Mouse (Mus musculus): ENCODE data around the gene Ptpn7. TPM values are rescaled to one million over a fixed set of nuclear protein-coding genes. Genes with fewer than 3 reads are reported as not detected.
A peak's percentile ranks its signal among the peaks of the same experiment; 100 is the strongest.

Gene Ptpn7
- polyA plus RNA-seq, 1 experiment from 2014 or later: 2.1 TPM

DNA sequence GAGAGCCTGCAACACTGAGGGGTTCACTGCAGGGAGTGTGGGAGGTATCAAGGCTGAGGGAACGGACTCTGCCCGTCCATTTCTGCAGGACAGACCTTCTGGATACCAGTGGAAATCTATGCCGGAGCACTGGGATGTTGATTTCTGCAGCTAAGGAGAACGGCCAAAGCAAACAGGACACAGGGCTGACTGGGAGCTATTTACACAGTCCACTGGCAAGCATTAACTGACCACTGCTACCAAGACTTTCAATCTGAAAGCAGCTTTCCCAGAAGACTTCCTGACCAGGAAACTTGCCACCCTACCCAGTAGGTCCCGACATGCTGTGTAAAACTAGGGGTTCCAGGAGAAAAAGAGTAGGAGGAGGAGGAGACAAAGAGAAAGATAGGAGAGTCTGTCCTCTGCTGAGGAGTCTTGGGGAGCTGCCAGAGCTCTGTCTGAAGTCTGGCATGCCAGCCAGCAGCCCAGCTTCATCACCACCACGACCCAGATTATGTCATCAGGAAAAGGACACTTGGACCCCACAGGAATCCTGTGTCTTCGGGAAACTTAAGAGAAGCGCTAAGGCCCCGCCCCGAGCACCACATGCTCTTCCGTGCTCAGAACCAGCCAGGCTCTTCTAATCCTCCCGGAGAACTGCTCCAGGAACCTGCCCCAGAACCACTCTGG, 37.2 kb downstream of the Ptpn7 start:
- Histone ChIP-seq H3K4me1 (ENCODE audit: control insufficient read depth, insufficient read depth, low read length) (no peaks in the 10 kb centered on the region), H3K4me3 (ENCODE audit: low read depth, low read length) (no peak overlapping the region), H3K9ac (ENCODE audit: low read depth, low read length) (no peak overlapping the region), H3K36me3 (ENCODE audit: control insufficient read depth, insufficient read depth, low read length) (no peaks in the 10 kb centered on the region), H3K27me3 (replicated peaks; ENCODE audit: control insufficient read depth, insufficient read depth, low read length) (no peaks in the 10 kb centered on the region), H3K4me2 (ENCODE audit: low read depth, low read length) (no peak overlapping the region), H3K9me3 (ENCODE audit: control insufficient read depth, low read length) (no peaks in the 10 kb centered on the region), H3K27ac (replicated peaks; ENCODE audit: low read depth, low read length) (no peak overlapping the region)
- DNase-seq (ENCODE audit: low spot score) (no peak), ATAC-seq (ENCODE audit: low read depth) (no peak)
- 53% methylated on average over 12 of the region's 12 CpGs for WGBS

DNA sequence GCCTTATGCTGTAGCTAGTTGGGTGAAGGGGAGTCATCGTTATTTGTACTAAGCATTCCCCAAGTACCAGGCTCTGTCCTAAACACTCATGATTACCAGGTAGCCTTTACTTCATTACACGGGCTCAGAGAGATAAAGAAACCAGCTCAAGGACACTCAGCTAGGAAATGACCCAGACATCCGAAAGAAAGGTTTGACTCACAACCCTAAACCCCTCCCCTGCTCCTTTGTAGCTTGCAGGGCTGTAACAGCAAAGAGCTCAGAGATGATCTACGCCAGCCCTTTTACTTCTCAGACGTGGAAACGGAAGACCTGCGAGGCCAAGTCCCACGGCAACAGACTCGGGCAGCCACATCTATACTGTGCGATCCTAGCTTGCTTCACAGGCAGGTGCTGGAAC, 37.8 kb downstream of the Ptpn7 start:
- no peaks in the 10 kb centered on the region for H3K27me3 ChIP-seq (replicated peaks; ENCODE audit: control insufficient read depth, insufficient read depth, low read length)
- H3K4me2 ChIP-seq (ENCODE audit: low read depth, low read length): no peak overlapping the region
- DNase-seq (ENCODE audit: low spot score) (no peak), ATAC-seq (ENCODE audit: low read depth) (no peak)
- 80% methylated on average over 10 of the region's 10 CpGs for WGBS
- no peak overlapping the region for H3K27ac ChIP-seq (replicated peaks; ENCODE audit: low read depth, low read length)
- H3K9me3 ChIP-seq (ENCODE audit: control insufficient read depth, low read length): no peaks in the 10 kb centered on the region
- H3K4me3 ChIP-seq (ENCODE audit: low read depth, low read length): no peak overlapping the region
- H3K36me3 ChIP-seq (ENCODE audit: control insufficient read depth, insufficient read depth, low read length): no peaks in the 10 kb centered on the region
- no peaks in the 10 kb centered on the region for H3K4me1 ChIP-seq (ENCODE audit: control insufficient read depth, insufficient read depth, low read length)
- no peak overlapping the region for H3K9ac ChIP-seq (ENCODE audit: low read depth, low read length)

DNA sequence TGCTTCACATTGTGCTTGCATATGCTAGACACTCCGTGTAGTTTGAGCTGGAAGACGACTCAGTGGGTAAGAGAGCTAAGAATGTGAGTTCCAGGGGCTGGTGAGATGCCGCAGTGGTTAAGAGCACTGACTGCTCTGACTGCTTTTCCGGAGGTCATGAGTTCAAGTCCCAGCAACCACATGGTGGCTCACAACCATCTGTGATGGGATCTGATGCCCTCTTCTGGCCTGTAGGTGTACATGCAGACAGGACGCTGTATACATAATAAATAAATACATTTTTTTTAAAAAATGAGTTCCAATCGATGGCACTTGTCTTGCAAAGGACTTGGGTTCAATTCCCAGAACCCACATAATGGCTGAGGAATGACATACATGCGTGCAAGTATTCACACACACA, 38.7 kb downstream of the Ptpn7 start:
- no peaks in the 10 kb centered on the region for H3K9me3 ChIP-seq (ENCODE audit: control insufficient read depth, low read length)
- H3K27me3 ChIP-seq (replicated peaks; ENCODE audit: control insufficient read depth, insufficient read depth, low read length): no peaks in the 10 kb centered on the region
- no peaks in the 10 kb centered on the region for H3K4me1 ChIP-seq (ENCODE audit: control insufficient read depth, insufficient read depth, low read length)
- no peak overlapping the region for H3K4me2 ChIP-seq (ENCODE audit: low read depth, low read length)
- DNase-seq (ENCODE audit: low spot score) (no peak), ATAC-seq (ENCODE audit: low read depth) (no peak)
- no peak overlapping the region for H3K9ac ChIP-seq (ENCODE audit: low read depth, low read length)
- no peak overlapping the region for H3K27ac ChIP-seq (replicated peaks; ENCODE audit: low read depth, low read length)
- 81% methylated on average over 7 of the region's 7 CpGs for WGBS
- no peaks in the 10 kb centered on the region for H3K36me3 ChIP-seq (ENCODE audit: control insufficient read depth, insufficient read depth, low read length)
- H3K4me3 ChIP-seq (ENCODE audit: low read depth, low read length): no peak overlapping the region

DNA sequence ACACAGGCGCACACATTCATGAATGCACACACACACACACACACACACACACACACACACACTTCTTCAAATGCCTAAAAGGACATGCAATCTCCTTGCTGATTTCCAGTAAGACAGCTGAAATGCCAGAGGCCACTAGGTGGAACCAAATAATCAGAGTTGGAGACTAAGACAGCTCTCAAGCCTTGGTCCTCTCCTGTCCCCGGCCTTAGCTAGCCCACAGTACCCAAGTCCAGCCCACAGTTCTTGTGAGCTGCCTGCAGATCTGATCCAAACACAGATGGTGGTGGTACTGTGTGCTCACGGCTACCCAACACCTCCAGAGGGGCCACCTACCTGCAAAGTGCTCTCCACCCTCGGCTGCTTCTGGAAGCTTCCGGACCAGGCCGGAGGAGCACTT, 39.5 kb downstream of the Ptpn7 start:
- H3K9me3 ChIP-seq (ENCODE audit: control insufficient read depth, low read length): no peaks in the 10 kb centered on the region
- no peak overlapping the region for H3K9ac ChIP-seq (ENCODE audit: low read depth, low read length)
- DNase-seq (ENCODE audit: low spot score) (peak; percentile 91), ATAC-seq (ENCODE audit: low read depth) (peak; percentile 86)
- WGBS: 50% methylated on average over 6 of the region's 6 CpGs
- H3K4me2 ChIP-seq (ENCODE audit: low read depth, low read length): no peak overlapping the region
- no peaks in the 10 kb centered on the region for H3K36me3 ChIP-seq (ENCODE audit: control insufficient read depth, insufficient read depth, low read length)
- H3K4me1 ChIP-seq (ENCODE audit: control insufficient read depth, insufficient read depth, low read length): no peaks in the 10 kb centered on the region
- no peak overlapping the region for H3K27ac ChIP-seq (replicated peaks; ENCODE audit: low read depth, low read length)
- no peak overlapping the region for H3K4me3 ChIP-seq (ENCODE audit: low read depth, low read length)
- H3K27me3 ChIP-seq (replicated peaks; ENCODE audit: control insufficient read depth, insufficient read depth, low read length): no peaks in the 10 kb centered on the region

DNA sequence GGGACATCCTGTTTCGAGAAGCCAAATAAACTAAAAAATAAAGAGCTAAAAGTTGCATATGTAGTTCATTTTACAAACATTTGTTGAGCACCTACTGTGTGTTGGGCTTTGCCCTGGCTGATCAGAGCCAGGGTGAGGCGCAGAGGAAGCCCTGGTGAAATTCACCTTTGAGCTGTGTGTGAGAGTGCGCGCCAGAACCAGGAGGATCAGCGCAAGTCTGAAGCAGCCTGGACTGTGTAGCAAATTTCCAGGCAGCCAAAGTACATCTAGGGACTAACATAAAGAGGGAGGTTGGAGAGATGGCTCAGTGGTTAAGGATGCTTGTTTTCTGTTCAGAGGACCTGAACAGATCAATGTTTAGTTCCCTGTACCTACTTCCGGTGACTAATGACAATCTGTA, 40.8 kb downstream of the Ptpn7 start:
- DNase-seq (ENCODE audit: low spot score) (no peak), ATAC-seq (ENCODE audit: low read depth) (no peak)
- no peaks in the 10 kb centered on the region for H3K9me3 ChIP-seq (ENCODE audit: control insufficient read depth, low read length)
- no peaks in the 10 kb centered on the region for H3K27me3 ChIP-seq (replicated peaks; ENCODE audit: control insufficient read depth, insufficient read depth, low read length)
- no peak overlapping the region for H3K9ac ChIP-seq (ENCODE audit: low read depth, low read length)
- no peak overlapping the region for H3K4me3 ChIP-seq (ENCODE audit: low read depth, low read length)
- no peak overlapping the region for H3K27ac ChIP-seq (replicated peaks; ENCODE audit: low read depth, low read length)
- no peak overlapping the region for H3K4me2 ChIP-seq (ENCODE audit: low read depth, low read length)
- WGBS: 86% methylated on average over 6 of the region's 6 CpGs
- no peaks in the 10 kb centered on the region for H3K36me3 ChIP-seq (ENCODE audit: control insufficient read depth, insufficient read depth, low read length)
- H3K4me1 ChIP-seq (ENCODE audit: control insufficient read depth, insufficient read depth, low read length): no peaks in the 10 kb centered on the region

DNA sequence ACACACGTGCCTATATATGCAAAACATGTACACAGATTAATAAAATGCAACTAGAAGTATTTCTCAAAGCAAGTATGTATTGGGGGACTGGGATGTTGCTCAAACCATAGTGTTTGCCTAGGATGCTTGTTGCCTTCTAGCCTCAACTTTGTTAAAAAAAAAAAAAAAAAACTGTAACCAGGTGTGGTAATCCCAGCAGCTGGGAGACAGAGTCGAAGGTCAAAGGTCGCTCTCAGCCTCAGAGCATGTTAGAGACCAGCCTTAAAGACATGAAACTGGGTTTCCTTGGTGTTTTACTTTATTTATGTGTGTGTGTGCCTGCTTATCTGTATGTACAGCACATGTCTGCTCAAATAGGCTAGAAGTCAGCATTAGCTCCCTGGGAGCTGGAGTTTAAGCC, 42.7 kb downstream of the Ptpn7 start:
- Histone ChIP-seq H3K36me3 (ENCODE audit: control insufficient read depth, insufficient read depth, low read length) (no peaks in the 10 kb centered on the region), H3K27me3 (replicated peaks; ENCODE audit: control insufficient read depth, insufficient read depth, low read length) (no peaks in the 10 kb centered on the region), H3K4me3 (ENCODE audit: low read depth, low read length) (no peak overlapping the region), H3K9ac (ENCODE audit: low read depth, low read length) (no peak overlapping the region), H3K27ac (replicated peaks; ENCODE audit: low read depth, low read length) (no peak overlapping the region), H3K4me1 (ENCODE audit: control insufficient read depth, insufficient read depth, low read length) (no peaks in the 10 kb centered on the region), H3K4me2 (ENCODE audit: low read depth, low read length) (no peak overlapping the region), H3K9me3 (ENCODE audit: control insufficient read depth, low read length) (no peaks in the 10 kb centered on the region)
- 72% methylated on average over 3 of the region's 3 CpGs for WGBS
- ATAC-seq (ENCODE audit: low read depth) (no peak), DNase-seq (ENCODE audit: low spot score) (no peak)

DNA sequence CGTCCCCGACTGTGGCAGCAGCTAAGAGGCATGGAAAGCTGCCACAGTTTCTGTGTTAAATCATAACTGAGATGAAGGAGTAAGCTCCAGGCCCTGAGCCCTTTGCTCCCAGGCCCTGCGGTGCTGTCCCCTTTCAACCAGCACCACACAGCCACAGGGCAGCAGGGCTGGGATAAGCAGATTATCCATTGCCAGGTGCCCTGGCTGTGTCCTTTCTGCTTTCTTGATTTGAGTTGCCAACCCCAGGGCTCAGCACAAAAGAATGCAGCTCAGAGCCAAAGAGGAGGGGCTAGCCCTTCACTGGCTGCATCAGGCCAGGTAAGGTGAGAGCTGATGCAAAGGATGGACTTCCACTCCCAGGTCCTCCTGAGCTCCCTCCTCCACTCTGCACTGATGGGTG, 45.2 kb downstream of the Ptpn7 start:
- ATAC-seq (ENCODE audit: low read depth): peak; percentile 60; the same call in 1 of the 2 replicates
- Histone ChIP-seq H3K9ac (ENCODE audit: low read depth, low read length) (no peak overlapping the region), H3K27ac (replicated peaks; ENCODE audit: low read depth, low read length) (no peak overlapping the region), H3K4me1 (ENCODE audit: control insufficient read depth, insufficient read depth, low read length) (no peaks in the 10 kb centered on the region), H3K4me3 (ENCODE audit: low read depth, low read length) (no peak overlapping the region), H3K9me3 (ENCODE audit: control insufficient read depth, low read length) (no peaks in the 10 kb centered on the region), H3K4me2 (ENCODE audit: low read depth, low read length) (no peak overlapping the region), H3K27me3 (replicated peaks; ENCODE audit: control insufficient read depth, insufficient read depth, low read length) (no peaks in the 10 kb centered on the region), H3K36me3 (ENCODE audit: control insufficient read depth, insufficient read depth, low read length) (no peaks in the 10 kb centered on the region)
- WGBS: 83% methylated on average over 3 of the region's 3 CpGs
- DNase-seq (ENCODE audit: low spot score): no peak

DNA sequence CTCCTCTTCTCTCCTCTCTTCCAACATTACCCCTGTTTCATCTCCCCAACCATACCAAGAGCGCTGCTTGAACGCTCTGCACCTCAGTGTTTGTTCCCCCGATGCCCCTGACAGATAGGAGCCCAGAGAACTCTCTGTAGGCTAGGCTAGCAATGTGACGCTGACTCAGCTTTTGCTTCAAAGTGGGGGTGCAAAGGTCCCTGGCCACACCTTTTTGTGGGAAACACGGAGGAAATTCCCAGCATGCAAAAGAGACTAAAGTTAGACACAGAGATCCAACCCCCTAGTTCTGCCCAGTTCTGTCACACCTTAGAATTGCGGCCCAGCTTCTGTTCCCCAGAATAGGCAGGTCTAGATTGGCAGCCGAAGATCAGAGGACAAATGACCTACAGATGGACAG, 46.4 kb downstream of the Ptpn7 start:
- no peak overlapping the region for H3K27ac ChIP-seq (replicated peaks; ENCODE audit: low read depth, low read length)
- no peaks in the 10 kb centered on the region for H3K9me3 ChIP-seq (ENCODE audit: control insufficient read depth, low read length)
- H3K4me3 ChIP-seq (ENCODE audit: low read depth, low read length): no peak overlapping the region
- H3K27me3 ChIP-seq (replicated peaks; ENCODE audit: control insufficient read depth, insufficient read depth, low read length): no peaks in the 10 kb centered on the region
- no peaks in the 10 kb centered on the region for H3K4me1 ChIP-seq (ENCODE audit: control insufficient read depth, insufficient read depth, low read length)
- ATAC-seq (ENCODE audit: low read depth) (no peak), DNase-seq (ENCODE audit: low spot score) (no peak)
- H3K36me3 ChIP-seq (ENCODE audit: control insufficient read depth, insufficient read depth, low read length): no peaks in the 10 kb centered on the region
- WGBS: 92% methylated on average over 7 of the region's 7 CpGs
- H3K4me2 ChIP-seq (ENCODE audit: low read depth, low read length): no peak overlapping the region
- H3K9ac ChIP-seq (ENCODE audit: low read depth, low read length): no peak overlapping the region

DNA sequence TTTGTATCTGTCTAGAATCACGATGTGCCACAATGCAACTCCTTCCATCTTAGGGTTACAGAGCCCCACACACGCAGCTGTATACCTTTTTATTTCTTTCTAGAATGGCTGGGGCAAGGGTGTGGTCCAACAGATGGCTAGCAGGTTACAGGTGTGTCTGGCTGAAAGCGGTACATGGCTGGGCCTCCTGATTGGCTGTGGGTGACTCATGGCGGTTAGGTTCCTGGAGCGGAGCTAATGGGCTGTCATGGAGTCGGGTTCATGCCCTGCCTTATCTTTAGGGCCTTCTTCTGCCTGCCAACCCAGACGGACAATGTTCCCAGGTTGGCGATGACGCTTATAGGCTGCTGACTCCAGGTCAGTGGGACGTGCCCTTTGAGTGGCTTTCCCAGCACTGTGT, 48.3 kb downstream of the Ptpn7 start:
- Histone ChIP-seq H3K9me3 (ENCODE audit: control insufficient read depth, low read length) (no peaks in the 10 kb centered on the region), H3K4me3 (ENCODE audit: low read depth, low read length) (no peak overlapping the region), H3K4me2 (ENCODE audit: low read depth, low read length) (no peak overlapping the region), H3K27ac (replicated peaks; ENCODE audit: low read depth, low read length) (no peak overlapping the region), H3K27me3 (replicated peaks; ENCODE audit: control insufficient read depth, insufficient read depth, low read length) (no peaks in the 10 kb centered on the region), H3K4me1 (ENCODE audit: control insufficient read depth, insufficient read depth, low read length) (no peaks in the 10 kb centered on the region; the same call in 1 of the 2 replicates), H3K36me3 (ENCODE audit: control insufficient read depth, insufficient read depth, low read length) (no peaks in the 10 kb centered on the region), H3K9ac (ENCODE audit: low read depth, low read length) (no peak overlapping the region)
- 86% methylated on average over 10 of the region's 10 CpGs for WGBS
- DNase-seq (ENCODE audit: low spot score): no peak
- no peak for ATAC-seq (ENCODE audit: low read depth)

All from embryonic facial prominence, embryonic 14.5 days (tissue).